Mouse (Mus musculus): ENCODE measurements around the gene Gm17361.
"Not testable (repeated sequence)": the region's sequence is repeated elsewhere in the genome, so short reads cannot be mapped to it uniquely, and the experiment has no call there.

Gene Gm17361

DNA sequence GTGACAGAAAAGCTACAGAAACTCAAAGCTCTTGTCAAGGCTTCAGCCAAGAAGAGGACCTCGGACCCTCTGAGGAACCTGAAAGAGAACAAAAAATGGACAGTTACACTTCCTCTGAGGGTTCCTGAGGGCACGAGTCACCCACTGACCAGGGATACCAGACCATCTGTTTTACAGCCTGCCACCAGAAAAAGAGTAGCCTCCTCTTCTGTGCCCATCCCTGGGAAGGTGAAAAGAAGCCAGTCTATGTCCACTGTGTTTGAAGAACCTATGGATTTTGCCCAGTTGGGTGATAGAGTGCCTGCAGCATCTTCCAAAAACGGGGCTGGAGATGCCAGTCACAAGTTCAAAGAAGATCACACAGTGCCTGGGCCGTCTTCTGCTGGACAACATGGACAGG is at the start of gene Gm17361:
Gene Gm17361, plus strand, starts transcription at position 301 of the 400 bp plus-strand sequence.
- DNase-seq (ENCODE audit: low spot score in 2 of 2), result not testable (repeated sequence)
